Mouse (Mus musculus) testis, adult 2 months (tissue): ENCODE measurements around the gene Rbm12.

Experiments
- CTCF ChIP-seq: fragments of 200-500 bp; IDR thresholded peaks from 2 replicates; pipeline ENCODE4 v1.5.1; 2012; ENCODE audit warnings: low read depth, mild to moderate bottlenecking, inconsistent platforms, low read length, moderate library complexity; ENCODE audit not compliant: control insufficient read depth, insufficient read depth, insufficient replicate concordance
- POLR2A ChIP-seq: fragments of 200-500 bp; IDR thresholded peaks from 2 replicates; pipeline ENCODE4 v1.6.1; 2012; ENCODE audit warnings: low read depth, mild to moderate bottlenecking, inconsistent platforms, low read length, moderate library complexity; ENCODE audit not compliant: control insufficient read depth

DNA sequence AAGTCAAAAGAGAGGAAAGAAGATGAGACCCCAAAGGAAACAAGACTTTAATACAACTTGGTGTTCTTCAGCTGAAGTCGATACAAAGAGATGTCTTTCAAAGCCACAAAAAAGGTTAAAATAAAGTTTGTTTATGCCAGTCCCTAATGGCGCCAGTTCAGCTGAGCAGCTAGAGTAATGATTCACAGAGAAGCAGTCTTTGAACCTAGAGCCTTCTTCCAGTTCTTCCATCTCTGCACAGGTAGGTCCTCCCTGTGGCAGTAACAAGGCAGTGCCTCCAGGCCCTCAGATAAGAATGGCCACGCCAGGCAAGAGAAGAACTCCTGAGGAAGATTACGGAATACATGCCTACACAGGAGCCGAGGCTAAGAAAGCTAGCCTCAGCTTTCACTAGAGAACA, 12.0 kb upstream of the Rbm12 start:
- TF ChIP-seq POLR2A (no peak), CTCF (no peak)
